Mouse (Mus musculus) right cerebral cortex, postnatal 25 days (tissue): ENCODE measurements at regions not wholly inside any gene's neighbourhood (a gene's known extent, or its start where the extent isn't known, plus 50 kb on each side); places are given as distances from the start of the nearest gene placed in this dataset.
"Not testable (repeated sequence)": the region's sequence is repeated elsewhere in the genome, so short reads cannot be mapped to it uniquely, and the experiment has no call there.

Experiments used
- DNase-seq: peaks from one replicate; pipeline ENCODE4 v3.0.0; 2022

DNA sequence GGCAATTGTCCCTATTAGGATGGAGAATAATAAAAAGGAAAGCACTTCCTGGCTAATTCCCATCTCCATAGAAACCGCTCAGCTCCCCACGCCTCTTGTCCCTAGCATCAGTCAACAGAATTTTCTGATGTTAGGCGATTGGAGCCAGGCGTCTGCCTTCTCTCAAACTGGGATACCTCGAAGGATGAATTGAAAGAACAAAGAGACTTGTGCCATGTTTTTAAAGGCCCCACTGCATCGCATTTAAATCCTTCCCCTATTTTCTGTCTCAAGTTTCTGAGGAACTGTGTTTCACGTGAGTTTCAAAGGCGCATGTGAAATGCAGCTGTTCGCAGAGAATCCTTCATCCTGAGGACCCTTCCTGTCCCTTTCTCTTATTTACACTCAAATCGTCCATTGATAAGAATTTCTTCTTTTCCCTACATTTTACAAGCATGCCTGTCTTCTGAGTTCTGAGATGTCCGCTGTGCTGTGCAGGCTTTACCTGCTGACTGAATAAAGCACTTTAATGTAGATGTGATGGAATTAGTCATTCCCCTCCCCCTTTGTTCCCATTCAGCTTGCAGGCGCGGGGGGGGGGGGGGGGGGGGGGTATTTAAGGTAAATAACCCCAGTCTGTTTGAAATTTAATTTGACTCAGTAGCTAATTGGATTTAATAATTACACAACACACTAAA lies 1163.3 kb downstream of the A830018L16Rik start:
- no peak for DNase-seq

DNA sequence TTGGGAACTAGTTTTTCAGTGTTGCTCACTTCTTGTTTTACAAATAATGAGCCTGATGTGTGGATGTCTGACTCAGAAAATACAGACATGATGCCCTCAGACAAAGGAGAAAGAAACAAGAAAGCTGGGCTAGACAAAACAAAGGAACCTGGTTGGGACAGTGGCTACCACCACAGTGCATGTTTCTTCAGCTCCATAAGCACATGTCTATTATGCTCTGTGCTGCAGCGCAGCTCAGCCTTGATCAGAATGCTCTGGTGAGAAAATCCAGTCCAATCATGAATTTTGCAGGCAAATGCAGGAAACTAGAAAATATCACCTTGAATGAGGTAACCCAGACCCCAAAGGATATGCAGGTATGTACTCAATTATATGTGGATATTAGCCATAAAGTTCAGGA lies 1164.1 kb downstream of the A830018L16Rik start:
- DNase-seq: no peak

DNA sequence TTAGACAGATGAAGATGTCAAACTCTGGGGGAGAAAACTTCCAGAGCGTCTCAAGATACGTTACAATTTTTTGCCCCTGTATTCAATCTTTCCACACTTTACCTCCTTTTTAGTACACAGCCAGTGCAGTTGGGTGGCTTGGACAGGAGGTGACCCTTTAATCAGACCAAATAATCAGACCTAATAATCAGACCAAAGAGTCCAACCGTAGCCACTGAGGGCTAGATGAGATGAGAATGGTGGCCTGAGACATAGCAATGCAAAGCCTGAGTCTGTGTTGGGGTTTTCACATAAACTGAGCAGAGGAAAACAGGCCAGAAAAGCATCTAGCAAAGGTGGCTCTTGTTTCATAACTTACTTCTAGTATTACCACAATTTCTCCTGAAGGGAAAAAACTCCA lies 1169.1 kb downstream of the A830018L16Rik start:
- DNase-seq: no peak

DNA sequence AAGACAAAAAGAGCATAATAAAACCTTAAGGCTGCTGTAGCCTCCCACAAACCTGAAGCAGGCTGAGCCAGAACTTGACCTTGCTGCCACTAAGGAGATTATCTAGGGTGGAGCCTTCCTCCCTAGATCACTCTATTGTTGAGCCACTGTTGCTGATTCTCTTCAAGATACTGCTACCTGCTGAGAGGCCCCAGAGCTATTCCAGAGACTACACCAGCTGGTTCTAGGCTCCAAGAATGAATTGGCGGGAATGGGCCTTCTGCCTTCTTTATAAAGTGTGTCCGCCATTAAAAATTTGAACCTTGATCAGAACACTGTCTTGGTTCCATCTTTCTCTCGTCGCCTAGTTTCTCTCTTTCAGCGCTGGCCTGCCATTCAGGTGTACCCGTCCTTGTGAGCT lies 1173.1 kb downstream of the A830018L16Rik start:
- DNase-seq: not testable (repeated sequence)

DNA sequence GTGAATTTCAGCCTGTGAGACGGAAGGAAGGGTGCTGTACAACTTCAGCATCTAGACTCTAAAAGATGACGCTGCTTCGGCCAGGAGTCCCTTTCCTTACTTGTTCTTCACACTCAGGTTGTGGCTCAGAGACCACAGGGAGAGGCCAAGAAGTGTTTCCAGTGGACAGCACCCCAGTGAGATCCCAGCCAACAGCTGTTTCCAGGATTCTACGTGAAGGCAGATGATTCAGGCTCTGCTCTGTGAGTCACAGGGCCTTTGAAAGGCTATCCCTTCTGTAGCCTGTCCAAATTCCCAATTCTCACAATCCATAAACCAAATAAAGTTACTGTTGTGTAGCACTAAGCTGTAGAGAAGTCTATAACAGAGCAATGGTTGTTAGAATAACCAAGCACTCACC lies 1198.2 kb downstream of the A830018L16Rik start:
- no peak for DNase-seq

DNA sequence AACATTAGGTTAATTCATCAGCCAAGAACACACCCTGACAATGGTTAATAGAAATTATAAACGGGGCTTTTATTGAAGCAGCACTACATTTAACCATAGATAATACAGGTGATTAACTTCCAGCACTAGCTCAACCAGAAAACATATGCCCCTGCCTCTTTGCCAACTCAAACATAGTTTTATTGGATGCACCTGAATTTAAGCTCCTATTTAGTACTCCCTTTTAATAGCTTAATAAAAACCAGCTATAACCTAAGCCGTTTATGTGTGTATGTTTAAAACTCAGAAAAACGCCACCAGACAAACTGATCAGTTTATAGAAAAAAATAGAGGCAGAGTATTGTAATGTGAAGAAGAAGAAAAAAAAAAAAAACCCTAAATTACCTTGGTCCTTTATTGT lies 1201.4 kb downstream of the A830018L16Rik start:
- DNase-seq: no peak

DNA sequence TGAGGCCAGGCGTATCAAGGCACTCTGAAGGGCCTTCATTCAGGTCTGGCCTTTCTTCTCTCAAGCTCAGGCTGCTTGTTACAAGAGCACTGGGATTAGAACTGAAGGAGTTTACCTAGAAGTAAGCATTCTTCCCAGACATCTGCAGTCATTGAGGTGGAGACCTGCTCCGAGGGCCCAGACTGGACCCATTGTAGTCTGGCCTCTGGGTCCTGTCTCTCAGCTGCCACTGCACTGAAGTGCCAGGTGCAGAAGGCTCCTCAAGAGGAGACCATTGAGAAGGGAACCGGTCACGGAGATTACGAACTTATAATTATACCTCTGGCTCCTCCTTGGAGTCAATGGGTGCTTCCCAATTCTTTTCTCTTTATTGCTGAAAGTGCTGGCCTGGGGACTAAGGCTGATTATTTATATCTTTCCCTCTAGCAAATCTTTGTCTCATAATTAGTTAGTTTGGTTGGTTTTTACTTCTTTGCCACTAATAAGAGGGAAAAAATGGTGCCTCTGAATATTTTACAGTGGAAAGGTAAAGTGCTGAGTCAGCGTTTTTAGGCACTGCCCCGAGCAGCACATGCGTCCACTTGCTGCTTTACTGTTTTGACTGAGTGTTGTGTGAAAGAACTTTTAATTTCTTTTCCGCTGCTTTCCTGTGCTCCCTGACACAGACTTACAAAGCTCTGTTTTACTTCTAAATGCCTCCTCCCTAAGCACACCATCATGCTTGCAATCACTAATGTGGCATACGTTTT lies 1202.0 kb downstream of the A830018L16Rik start:
- no peak for DNase-seq

DNA sequence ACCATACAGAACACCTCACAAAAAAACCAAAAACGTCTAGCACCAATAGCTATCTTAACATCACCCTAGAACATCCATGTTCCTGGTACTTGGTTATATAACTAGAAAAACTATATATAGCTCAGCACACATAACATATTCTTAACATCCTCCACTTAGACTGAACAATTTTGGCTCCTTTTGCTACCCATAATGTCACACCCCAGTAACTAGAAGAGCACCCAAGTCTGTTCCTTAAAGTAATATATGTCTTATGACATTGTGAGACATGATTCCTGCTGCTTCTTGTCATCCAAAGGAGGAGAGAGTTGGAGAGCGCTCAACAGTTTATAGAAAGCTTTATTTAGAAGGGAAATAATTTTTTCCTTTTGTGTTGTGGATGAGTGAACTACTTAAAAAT lies 1206.1 kb downstream of the A830018L16Rik start:
- no peak for DNase-seq

DNA sequence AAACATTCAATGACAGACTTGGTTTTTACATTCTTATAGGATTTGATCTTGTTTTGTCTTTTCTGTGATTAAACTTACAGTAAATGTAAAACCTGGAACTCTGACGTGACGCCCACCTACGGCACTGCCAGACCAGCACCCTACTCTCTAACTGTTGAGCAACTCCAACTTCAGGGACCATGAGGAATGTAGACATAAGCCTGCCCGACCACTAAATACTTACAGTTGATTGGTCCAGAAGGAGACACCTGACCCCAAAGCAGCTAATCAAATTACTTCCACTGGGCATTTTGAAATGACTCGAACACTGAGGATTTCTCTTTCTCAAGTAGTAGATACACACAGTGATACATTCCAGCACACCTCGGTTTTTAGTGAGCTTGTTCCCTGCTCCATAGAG lies 1206.9 kb downstream of the A830018L16Rik start:
- DNase-seq: no peak

DNA sequence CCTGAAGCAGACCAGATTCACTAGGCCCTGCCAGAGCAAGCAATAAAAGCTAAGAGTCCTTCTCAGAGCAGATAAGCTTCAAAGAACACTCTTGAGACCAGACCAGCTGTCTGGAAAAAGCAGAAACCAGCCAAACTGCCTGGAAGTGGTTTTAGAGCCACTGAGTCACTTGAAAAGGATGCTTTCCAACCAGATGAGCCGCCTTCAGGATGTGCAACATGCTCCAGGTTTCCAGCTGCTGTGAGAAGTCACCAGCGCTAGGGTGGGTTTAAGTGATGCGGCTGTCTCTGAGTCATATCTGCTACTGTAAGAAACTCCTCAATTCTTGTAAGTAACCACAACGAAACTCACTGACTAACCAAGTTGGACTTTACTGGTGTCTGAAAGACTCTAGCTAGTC lies 1209.3 kb downstream of the A830018L16Rik start:
- peak; percentile 11 for DNase-seq

DNA sequence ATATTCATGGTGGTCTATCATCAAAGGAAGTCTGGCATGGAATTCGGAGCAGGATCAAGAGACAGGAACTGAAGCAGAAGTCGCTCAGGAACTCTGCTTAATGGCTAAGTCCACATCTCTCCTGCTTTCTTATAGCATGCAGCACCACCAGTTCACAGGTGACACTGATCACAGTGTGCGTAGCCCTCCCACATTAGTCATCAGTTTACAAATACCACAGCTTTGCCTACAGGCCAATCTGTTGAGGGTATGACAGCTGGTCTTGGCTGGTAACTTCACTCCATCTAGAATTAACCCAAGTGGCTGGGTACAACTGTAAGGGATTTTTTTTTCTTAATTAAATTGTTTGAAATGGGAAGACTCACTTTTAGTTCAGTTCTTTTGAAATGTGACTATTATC lies 1219.1 kb downstream of the A830018L16Rik start:
- DNase-seq: no peak

DNA sequence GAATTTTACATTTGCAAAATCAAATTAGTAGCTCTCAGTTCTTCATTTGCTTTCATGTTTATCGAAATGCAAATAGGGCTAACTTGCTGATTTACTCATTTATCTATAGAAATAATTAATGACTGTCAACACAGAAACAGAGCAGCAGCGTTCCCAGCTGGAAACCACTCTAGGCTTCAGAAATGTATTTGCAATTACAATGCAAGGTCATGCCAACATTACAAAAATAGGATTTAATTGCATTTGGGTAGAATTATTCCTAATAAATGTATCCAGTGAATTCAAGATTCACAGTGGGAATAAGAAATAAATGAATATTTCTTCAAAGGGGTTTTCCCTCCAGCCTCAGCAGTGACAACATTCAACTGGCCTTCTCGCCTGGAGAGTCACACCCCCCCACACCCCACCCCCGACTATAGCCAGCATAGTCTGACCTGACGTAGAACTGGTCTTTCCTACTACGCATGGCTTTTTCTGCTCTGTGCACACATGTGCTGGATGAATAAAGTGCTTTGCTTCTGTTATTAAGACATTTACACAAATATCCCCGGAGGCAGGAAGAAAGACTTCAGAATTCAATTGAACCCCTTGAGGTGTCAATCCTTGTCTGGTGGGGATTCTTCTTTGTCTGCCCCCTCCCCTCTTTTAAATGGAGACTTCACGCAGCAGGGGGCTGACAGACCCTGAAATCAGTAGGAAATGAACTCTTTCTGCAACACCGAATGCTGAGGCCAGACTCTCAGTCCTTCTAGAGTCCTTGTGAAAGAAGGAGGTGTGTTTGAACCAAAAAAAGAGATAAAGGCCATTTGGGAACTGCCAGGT lies 1222.6 kb downstream of the A830018L16Rik start:
- no peak for DNase-seq

DNA sequence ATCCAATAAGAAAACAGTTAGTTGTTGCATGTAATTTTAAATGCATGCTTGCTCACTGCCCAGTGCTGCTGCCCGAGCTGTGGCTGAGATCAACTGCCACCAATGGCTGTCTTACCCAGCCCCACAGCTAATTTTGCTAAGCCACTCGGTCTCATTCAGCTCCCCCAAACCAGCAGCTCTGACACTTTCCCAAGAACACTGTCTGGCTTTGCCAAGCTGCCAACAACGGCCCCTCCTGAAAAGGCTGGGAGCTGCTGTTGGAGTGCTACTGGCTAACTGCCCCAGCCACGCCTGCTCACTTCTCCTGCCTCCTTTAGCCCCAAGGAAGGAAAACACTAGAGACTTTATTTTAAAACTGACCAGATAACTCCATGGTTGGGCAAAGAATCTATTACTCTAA lies 1227.1 kb downstream of the A830018L16Rik start:
- DNase-seq: no peak
